8 mouse cellular contexts compared by ENCODE assay signal in genomic region chr1:167689262-167690137, GRCm38 (mm10). TPM values are rescaled to one million over a fixed set of nuclear protein-coding genes. Genes with fewer than 3 reads are reported as not detected.
A peak's percentile ranks its signal among the peaks of the same experiment; 100 is the strongest.
DNase-seq lines count a peak whose midpoint lies in the region; ATAC-seq lines count a peak whose summit lies in the region.

No protein-coding gene starts in this region.

- H3K4me1 ChIP-seq in heart, embryonic 11.5 days (ENCODE audit: control insufficient read depth, insufficient read depth, low read length): peaks cover 13% of the 10 kb centered on the region; the same call in 1 of the 2 replicates
- H3K4me1 ChIP-seq in hindbrain, embryonic 14.5 days (replicated peaks; ENCODE audit: control insufficient read depth, insufficient read depth, low read length): peaks cover 10% of the 10 kb centered on the region
- peaks cover 21% of the 10 kb centered on the region for H3K4me1 ChIP-seq in midbrain, embryonic 15.5 days

- no peaks in the 10 kb centered on the region for H3K9me3 ChIP-seq in heart, embryonic 11.5 days (replicated peaks; ENCODE audit: control insufficient read depth, low read length)
- peaks cover 4% of the 10 kb centered on the region for H3K9me3 ChIP-seq in hindbrain, embryonic 14.5 days (ENCODE audit: control insufficient read depth, low read length)
- H3K9me3 ChIP-seq in midbrain, embryonic 15.5 days: 0 out of 2 replicates have a peak, but pooled peaks cover under 1% of the 10 kb centered on the region

- H3K9ac ChIP-seq in heart, embryonic 11.5 days (ENCODE audit: low read depth, low read length): no peak overlapping the region
- H3K9ac ChIP-seq in hindbrain, embryonic 14.5 days: 0 out of 2 replicates have a peak overlapping the region, but pooled peaks have one; percentile 47
- H3K9ac ChIP-seq in midbrain, embryonic 15.5 days: no peak overlapping the region

- intact Hi-C loops in heart, postnatal 36 days (cut with DNase I): no loop called here

- peaks cover 76% of the 10 kb centered on the region for H3K27me3 ChIP-seq in heart, embryonic 11.5 days (ENCODE audit: control insufficient read depth, insufficient read depth, low read length)
- H3K27me3 ChIP-seq in hindbrain, embryonic 14.5 days (ENCODE audit: control insufficient read depth, insufficient read depth, low read length): peaks cover 84% of the 10 kb centered on the region
- peaks cover 69% of the 10 kb centered on the region for H3K27me3 ChIP-seq in midbrain, embryonic 15.5 days (replicated peaks)

- peak overlapping the region; percentile 57 for H3K4me3 ChIP-seq in heart, embryonic 11.5 days (ENCODE audit: low read depth, low read length)
- H3K4me3 ChIP-seq in hindbrain, embryonic 14.5 days (replicated peaks; ENCODE audit: low read length): peak overlapping the region; percentile 36
- H3K4me3 ChIP-seq in midbrain, embryonic 15.5 days: peak overlapping the region; percentile 39

- peak overlapping the region; percentile 94 for H3K4me2 ChIP-seq in heart, embryonic 11.5 days
- peak overlapping the region; percentile 62 for H3K4me2 ChIP-seq in hindbrain, embryonic 14.5 days (replicated peaks)
- H3K4me2 ChIP-seq in midbrain, embryonic 15.5 days: peak overlapping the region; percentile 62

- no peaks in the 10 kb centered on the region for H3K36me3 ChIP-seq in heart, embryonic 11.5 days (ENCODE audit: control insufficient read depth, insufficient read depth, low read length)
- H3K36me3 ChIP-seq in hindbrain, embryonic 14.5 days (replicated peaks; ENCODE audit: control insufficient read depth, insufficient read depth): no peaks in the 10 kb centered on the region
- H3K36me3 ChIP-seq in midbrain, embryonic 15.5 days (replicated peaks): no peaks in the 10 kb centered on the region

- no peak for DNase-seq in heart, postnatal 36 days
- peak; percentile 53 for DNase-seq in embryo, embryonic 10.5 days (ENCODE audit: low spot score)
- no peak for DNase-seq in hindbrain, embryonic 14.5 days (ENCODE audit: low spot score)
- no peak for DNase-seq in layer of hippocampus, adult 9-11 months
- DNase-seq in layer of hippocampus, adult 11-12 months (ENCODE audit: low spot score): no peak

- peak; percentile 43; the same call in 1 of the 2 replicates for ATAC-seq in heart, embryonic 11.5 days (replicated peaks; ENCODE audit: insufficient number of reproducible peaks, low FRiP score, low TSS enrichment)
- peak; percentile 54 for ATAC-seq in hindbrain, embryonic 14.5 days (ENCODE audit: low FRiP score)
- ATAC-seq in midbrain, embryonic 15.5 days (replicated peaks): peak; percentile 64
- no peak for ATAC-seq in erythroid progenitor cell, adult 5-6 weeks (replicated peaks; ENCODE audit: low FRiP score, poor library complexity, severe bottlenecking)

- H3K27ac ChIP-seq in heart, embryonic 11.5 days (ENCODE audit: low read depth, low read length): no peak overlapping the region
- peak overlapping the region; percentile 4; the same call in 1 of the 2 replicates for H3K27ac ChIP-seq in hindbrain, embryonic 14.5 days
- H3K27ac ChIP-seq in midbrain, embryonic 15.5 days: peak overlapping the region; percentile 48; the same call in 1 of the 2 replicates

- 3% methylated on average over 36 of the region's 36 CpGs for WGBS in heart, embryonic 11.5 days (ENCODE audit: insufficient replicate concordance)
- under 1% methylated on average over 36 of the region's 36 CpGs for WGBS in hindbrain, embryonic 14.5 days
- 1% methylated on average over 36 of the region's 36 CpGs for WGBS in midbrain, embryonic 15.5 days

RNA-seq across cellular contexts. Expression of gene Lmx1a, which starts 0.5 kb away (rescaled TPM):
- polyA plus RNA-seq in heart, embryonic 11.5 days (2014; fragmentation: Nextera tagmentation; extraction: Ambion mirVana): 4.3 and 6.1 TPM in 2 replicates
- not detected for total RNA-seq in heart, postnatal 36 days (2021)
- 3.3 and 4.7 TPM in 2 replicates for polyA plus RNA-seq in hindbrain, embryonic 14.5 days (2014; fragmentation: Nextera tagmentation; extraction: Ambion mirVana)
- 8.8 and 11.9 TPM in 2 replicates for polyA plus RNA-seq in midbrain, embryonic 15.5 days (2015; fragmentation: Nextera tagmentation; extraction: Ambion mirVana)
- total RNA-seq in erythroid progenitor cell, adult 5-6 weeks (2015; ENCODE audit: low replicate concordance): not detected in 2 replicates
- total RNA-seq in erythroid progenitor cell, adult 5-6 weeks (2017; ENCODE audit: low replicate concordance): not detected in 2 replicates
